30 mouse cellular contexts compared by ENCODE assay signal in the genomic region with DNA sequence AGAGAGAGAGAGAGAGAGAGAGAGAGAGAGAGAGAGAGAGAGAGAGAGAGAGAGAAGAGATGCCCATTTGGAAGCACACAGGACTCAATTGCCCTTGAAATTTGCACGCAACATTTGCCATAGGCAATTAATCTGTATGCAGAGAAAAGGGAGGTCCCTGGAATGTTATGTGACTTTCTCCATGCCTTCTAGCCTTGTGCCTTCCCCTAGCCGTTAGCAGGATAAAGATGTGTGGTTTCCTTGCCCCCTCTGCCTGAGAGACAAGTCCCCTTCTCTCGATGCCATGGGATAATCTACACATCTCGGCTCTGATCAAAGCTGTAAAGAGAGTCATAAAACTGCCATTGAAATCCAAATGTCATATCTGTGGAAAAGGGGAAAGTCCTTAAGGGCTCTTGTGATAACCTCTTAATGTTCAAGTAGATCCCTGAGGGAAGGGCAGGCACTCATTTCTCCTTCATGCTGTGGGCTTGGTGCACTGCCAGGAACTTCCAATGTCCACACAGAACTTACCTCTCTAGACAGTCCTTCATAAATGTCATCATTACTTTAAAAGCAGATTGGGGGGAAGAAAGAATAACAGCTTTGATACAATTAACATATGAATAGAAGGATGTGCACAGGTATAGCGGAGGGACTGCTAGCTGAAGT.
DNase-seq lines count a peak whose midpoint lies in the region; ATAC-seq and TF ChIP-seq lines count a peak whose summit lies in the region.
"Had no signal": no experiment of that assay in that cellular context is flagged by ENCODE, and none has a peak within 500 bp of the region (broad histone marks: within the 10 kb centered on the region; RNA-seq: fewer than 3 reads in every experiment).

No protein-coding gene starts in this region.

- no peak for TF ChIP-seq CTCF in kidney, postnatal 0 days (IDR thresholded peaks at IDR 0.05; ENCODE audit: low read depth)

- H3K4me2 ChIP-seq in kidney, postnatal 0 days (ENCODE audit: low read length): no peak overlapping the region
- H3K4me2 ChIP-seq in lung, embryonic 16.5 days (ENCODE audit: low read depth, low read length): peak overlapping the region; percentile 21; the same call in 1 of the 2 replicates
- H3K4me2 ChIP-seq: forebrain, embryonic 12.5 days; limb, embryonic 13.5 days; liver, embryonic 12.5 days; midbrain, embryonic 12.5 days; neural tube, embryonic 13.5 days had no signal

- H3K27ac ChIP-seq in kidney, postnatal 0 days: peak overlapping the region; percentile 68; the same call in 1 of the 2 replicates
- 0 out of 2 replicates have a peak overlapping the region, but pooled peaks have one; percentile 46 for H3K27ac ChIP-seq in lung, embryonic 16.5 days (ENCODE audit: low read length)
- H3K27ac ChIP-seq: forebrain, embryonic 12.5 days; layer of hippocampus, adult 2 months; left cerebral cortex, adult 2 months; limb, embryonic 13.5 days; liver, embryonic 12.5 days; midbrain, embryonic 12.5 days; neural tube, embryonic 13.5 days had no signal

- 18% methylated on average over 5 of the region's 5 CpGs for WGBS in kidney, postnatal 0 days
- WGBS in lung, embryonic 16.5 days: 36% methylated on average over 5 of the region's 5 CpGs

- H3K4me3 ChIP-seq in kidney, postnatal 0 days (replicated peaks; ENCODE audit: low read depth, low read length): no peak overlapping the region
- H3K4me3 ChIP-seq in lung, embryonic 16.5 days (ENCODE audit: low read length): no peak overlapping the region
- H3K4me3 ChIP-seq: erythroblast, embryonic 14.5 days; forebrain, embryonic 12.5 days; layer of hippocampus, adult 2 months; left cerebral cortex, adult 2 months; limb, embryonic 13.5 days; liver, embryonic 12.5 days; megakaryocyte, embryonic 14.5 days; midbrain, embryonic 12.5 days; myocyte; neural tube, embryonic 13.5 days had no signal

- peak; percentile 63; the same call in 1 of the 2 replicates for ATAC-seq in kidney, postnatal 0 days (replicated peaks; ENCODE audit: low FRiP score, low read depth)
- peak; percentile 87 for ATAC-seq in lung, embryonic 16.5 days (ENCODE audit: low read depth)
- ATAC-seq: CD4-positive, CD25-positive, alpha-beta regulatory T cell, adult 4 months; forebrain, postnatal 0 days; hindbrain, embryonic 16.5 days; liver, embryonic 12.5 days; liver, postnatal 0 days had no signal

- peak; percentile 90 for DNase-seq in kidney, postnatal 0 days (ENCODE audit: low spot score)
- DNase-seq in kidney, adult 18-20 months: no peak
- DNase-seq in ZHBTc4 (ENCODE audit: low read depth, low spot score): peak; percentile 15
- peak; percentile 76 for DNase-seq in lung, postnatal 36 days
- no peak for DNase-seq in thymus, postnatal 0 days (ENCODE audit: low spot score)
- no peak for DNase-seq in ovary, adult 18-20 months (ENCODE audit: low spot score)
- no peak for DNase-seq in layer of hippocampus, adult 11-12 months (ENCODE audit: low spot score)
- DNase-seq: adrenal gland, postnatal 14 days; cerebellum, adult 11 months; cerebellum, adult 9-10 months; forebrain, postnatal 0 days; gastrocnemius, postnatal 10 days; heart, postnatal 14 days; kidney, postnatal 14 days; liver, postnatal 0 days; thymus, adult 2 months; thymus, postnatal 4 days had no signal

- H3K36me3 ChIP-seq in kidney, postnatal 0 days (ENCODE audit: insufficient read depth, low read length): no peaks in the 10 kb centered on the region
- H3K36me3 ChIP-seq in lung, embryonic 16.5 days (ENCODE audit: control insufficient read depth, insufficient read depth, low read length): no peaks in the 10 kb centered on the region
- H3K36me3 ChIP-seq: forebrain, embryonic 12.5 days; limb, embryonic 13.5 days; liver, embryonic 12.5 days; midbrain, embryonic 12.5 days; neural tube, embryonic 13.5 days had no signal

- no peaks in the 10 kb centered on the region for H3K27me3 ChIP-seq in kidney, postnatal 0 days (ENCODE audit: insufficient read depth, low read length)
- no peaks in the 10 kb centered on the region for H3K27me3 ChIP-seq in lung, embryonic 16.5 days (ENCODE audit: control insufficient read depth, insufficient read depth, low read depth, low read length)
- H3K27me3 ChIP-seq: forebrain, embryonic 12.5 days; limb, embryonic 13.5 days; liver, embryonic 12.5 days; megakaryocyte, embryonic 14.5 days; midbrain, embryonic 12.5 days; neural tube, embryonic 13.5 days had no signal

- peaks cover 9% of the 10 kb centered on the region for H3K4me1 ChIP-seq in kidney, postnatal 0 days (replicated peaks; ENCODE audit: insufficient read depth, low read length)
- peaks cover 6% of the 10 kb centered on the region for H3K4me1 ChIP-seq in lung, embryonic 16.5 days (replicated peaks; ENCODE audit: control insufficient read depth, insufficient read depth, low read length)
- H3K4me1 ChIP-seq: forebrain, embryonic 12.5 days; limb, embryonic 13.5 days; megakaryocyte, embryonic 14.5 days; midbrain, embryonic 12.5 days had no signal

- no peak overlapping the region for H3K9ac ChIP-seq in kidney, postnatal 0 days (ENCODE audit: low read depth, low read length)
- no peak overlapping the region for H3K9ac ChIP-seq in lung, embryonic 16.5 days (ENCODE audit: low read length)
- H3K9ac ChIP-seq: forebrain, embryonic 12.5 days; forebrain, postnatal 0 days; limb, embryonic 13.5 days; liver, embryonic 12.5 days; liver, postnatal 0 days; midbrain, embryonic 12.5 days; neural tube, embryonic 13.5 days had no signal

- H3K9me3 ChIP-seq in kidney, postnatal 0 days (replicated peaks; ENCODE audit: low read length): 0 out of 2 replicates have a peak, but pooled peaks cover 2% of the 10 kb centered on the region
- H3K9me3 ChIP-seq in lung, embryonic 16.5 days (ENCODE audit: control insufficient read depth, low read length): 0 out of 2 replicates have a peak, but pooled peaks cover 2% of the 10 kb centered on the region
- H3K9me3 ChIP-seq: forebrain, embryonic 12.5 days; limb, embryonic 13.5 days; liver, embryonic 12.5 days had no signal

Comparison
In these comparisons a context has a peak if more than half of its experiments do, and no peak if none do; other contexts are left out.
1. DNase-seq: peak in kidney, postnatal 0 days (single experiment), ZHBTc4 (single experiment) and lung, postnatal 36 days (single experiment); none in kidney, adult 18-20 months (single experiment), thymus, postnatal 0 days (single experiment), ovary, adult 18-20 months (single experiment) and layer of hippocampus, adult 11-12 months (single experiment).